Mouse (Mus musculus): Measurements from ENCODE around the gene Necab2.

DNA sequence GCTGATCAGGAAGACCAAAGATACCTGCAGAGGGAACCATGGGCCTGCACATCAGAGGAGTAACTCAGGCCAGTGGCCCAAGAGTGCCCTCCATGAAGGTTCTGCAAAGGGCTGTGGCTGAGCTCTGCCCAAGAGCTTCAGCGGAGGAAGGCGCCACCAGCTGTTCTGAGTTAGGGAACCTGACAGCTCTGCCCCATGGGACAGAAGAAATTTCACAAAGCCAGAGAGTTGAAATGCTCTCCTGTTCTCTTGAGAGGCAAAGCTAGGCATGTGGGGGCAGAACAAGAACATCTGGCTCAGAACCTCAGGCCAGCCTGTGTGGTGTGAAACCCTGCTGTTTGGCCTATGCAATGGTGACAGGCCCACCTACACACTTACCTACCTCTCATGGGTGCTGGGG lies 53.3 kb downstream of the Necab2 start:
- no peak for TF ChIP-seq CTCF (IDR thresholded peaks at IDR 0.05; ENCODE audit: low read depth)
- TF ChIP-seq EP300 (IDR thresholded peaks at IDR 0.05; ENCODE audit: low read depth) = no peak

Measured in liver, postnatal 0 days (tissue).